Comparison of ENCODE assay signal across 8 mouse cellular contexts in the genomic region with DNA sequence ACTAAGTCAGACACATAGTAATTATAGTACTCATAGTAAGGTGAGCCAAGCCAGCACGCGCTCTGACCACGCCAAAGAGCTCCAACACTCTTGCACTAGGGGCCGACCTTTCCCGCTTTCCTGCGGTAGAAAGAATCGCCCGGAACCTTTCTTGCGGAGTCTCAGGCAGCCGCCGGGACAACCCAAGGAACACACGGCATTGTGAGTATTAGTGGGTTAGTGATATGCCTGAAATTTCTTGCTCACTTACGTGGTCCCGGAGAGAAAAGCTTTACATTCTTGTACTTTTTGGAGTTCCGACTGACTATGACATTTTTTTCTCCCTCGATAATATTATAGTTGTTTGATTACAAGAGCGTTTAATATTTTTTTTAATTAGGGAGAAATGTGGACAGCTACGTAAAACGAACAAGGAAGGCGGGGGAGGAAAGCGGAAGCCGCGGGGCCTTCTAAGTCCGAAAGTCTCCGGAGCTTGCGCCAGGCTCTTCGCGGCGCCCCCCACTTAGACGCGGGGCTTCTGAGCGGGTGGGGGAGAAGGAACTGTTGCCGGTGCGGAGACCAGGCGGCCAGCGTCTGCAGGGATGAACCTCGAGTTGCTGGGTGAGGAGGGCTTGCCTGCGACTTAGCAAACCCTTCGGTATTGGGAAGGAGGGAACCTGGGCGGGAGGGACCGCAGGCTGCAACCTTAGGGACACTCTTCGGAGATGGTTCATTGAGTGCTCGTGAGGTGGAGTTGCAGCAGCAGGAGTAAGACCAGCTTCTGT. TPM values are rescaled to one million over a fixed set of nuclear protein-coding genes. Genes with fewer than 3 reads are reported as not detected.
DNase-seq lines count a peak whose midpoint lies in the region; ATAC-seq lines count a peak whose summit lies in the region.

Rbbp5 (plus strand) TSS at position 438 of the 764 bp plus-strand sequence.

- peak; percentile 86 for ATAC-seq in inflammation-experienced regulatory T-cells, adult 6 months
- ATAC-seq in megakaryocyte-erythroid progenitor cell, adult 5-6 weeks (replicated peaks; ENCODE audit: low FRiP score, low TSS enrichment, poor library complexity, severe bottlenecking), result peak; percentile 83

- DNase-seq in adipocyte (ENCODE audit: low spot score), result peak; percentile 91
- peak; percentile 89 for DNase-seq in embryo, embryonic 10 days (ENCODE audit: low spot score)
- peak; percentile 85 for DNase-seq in gastrocnemius, postnatal 14 days
- peak; percentile 88 to 89 for DNase-seq in left cerebral cortex, postnatal 10 days (ENCODE audit: extremely low spot score in 1 of 2, low spot score in 2 of 2)
- DNase-seq in right cerebral cortex, postnatal 25 days, result peak; percentile 82
- DNase-seq in urinary bladder, postnatal 4 days (ENCODE audit: low spot score in 2 of 2), result peak; percentile 80 to 89

- intact Hi-C loops in gastrocnemius, postnatal 14 days (cut with DNase I; ENCODE audit: low total_unique reads), result no loop called here
- intact Hi-C loops in left cerebral cortex, postnatal 10 days (cut with DNase I), result loop anchor here (10.0 kb wide), 1 partner anchor 112 kb away; no protein-coding TSS in a partner anchor

RNA-seq across cellular contexts. Expression of gene Rbbp5, which starts in this region (rescaled TPM):
- total RNA-seq in gastrocnemius, postnatal 14 days (2021), result 10 to 100 TPM; 17.1 to 17.4 TPM
- polyA plus RNA-seq in inflammation-experienced regulatory T-cells, adult 6 months (2017; shearing (Covaris generic)), result 10 to 100 TPM; 29.5 to 33.6 (median 31.0) TPM
- total RNA-seq in left cerebral cortex, postnatal 10 days (2021), result 10 to 100 TPM; 29.4 to 37.4 TPM
- total RNA-seq in megakaryocyte-erythroid progenitor cell, adult 5-6 weeks (2014; fragmentation: Nextera tagmentation), result 48.7 and 52.0 TPM in 2 replicates
- total RNA-seq in megakaryocyte-erythroid progenitor cell, adult 5-6 weeks (2017), result 81.3 and 83.9 TPM in 2 replicates

Comparison
In these comparisons a context has a peak if more than half of its experiments do, and no peak if none do; other contexts are left out.
1. Peak in every context shown above with its lines: DNase-seq and ATAC-seq.